Mouse (Mus musculus) neural tube, embryonic 13.5 days (tissue): ENCODE measurements around the gene Clec11a. TPM values are rescaled to one million over a fixed set of nuclear protein-coding genes. Genes with fewer than 3 reads are reported as not detected.

ENCODE experiments used
- ATAC-seq: fragments of 200-750 bp; cut with Nextera tagmentation; 2 replicates; pipeline ENCODE4 v1.8.0; 2017; ENCODE audit warnings: low read depth, mild to moderate bottlenecking, moderate TSS enrichment, moderate library complexity
- H3K27ac ChIP-seq: fragments of 300-500 bp; sonication (generic); replicated peaks from 2 replicates; pipeline ENCODE4 v1.5.1; 2015; ENCODE audit warnings: moderate library complexity, mild to moderate bottlenecking, inconsistent platforms
- H3K27me3 ChIP-seq: fragments of 300-500 bp; sonication (generic); 2 replicates; pipeline ENCODE4 v1.6.1; 2015; ENCODE audit warnings: mild to moderate bottlenecking, inconsistent platforms
- H3K36me3 ChIP-seq: fragments of 300-500 bp; sonication (generic); 2 replicates; pipeline ENCODE4 v1.6.1; 2015; ENCODE audit warnings: mild to moderate bottlenecking, inconsistent platforms
- H3K4me1 ChIP-seq: fragments of 300-500 bp; sonication (generic); replicated peaks from 2 replicates; pipeline ENCODE4 v1.6.1; 2015; ENCODE audit warnings: inconsistent platforms
- H3K4me2 ChIP-seq: fragments of 300-500 bp; sonication (generic); 2 replicates; pipeline ENCODE4 v1.6.1; 2015; ENCODE audit warnings: inconsistent platforms, mild to moderate bottlenecking, moderate library complexity
- H3K4me3 ChIP-seq: fragments of 300-500 bp; sonication (generic); 2 replicates; pipeline ENCODE4 v1.5.1; 2015; ENCODE audit warnings: mild to moderate bottlenecking, inconsistent platforms
- H3K9ac ChIP-seq: fragments of 300-500 bp; sonication (generic); 2 replicates; pipeline ENCODE4 v1.6.1; 2015; ENCODE audit warnings: moderate library complexity, mild to moderate bottlenecking, inconsistent platforms
- H3K9me3 ChIP-seq: fragments of 300-500 bp; sonication (generic); 2 replicates; pipeline ENCODE4 v1.6.1; 2016; ENCODE audit warnings: inconsistent platforms
- whole genome bisulfite sequencing: fragments of 180-500 bp; shearing (Covaris S2); methylation state at CpG from one replicate; pipeline ENCODE4 v1.1.7; 2015; 5-methylcytosine and 5-hydroxymethylcytosine counted together
- polyA plus RNA-seq: library from polyadenylated mRNA; unstranded; fragments of >200 nt; fragmentation: Nextera tagmentation; extraction: Ambion mirVana; gene quantifications from 2 replicates; pipeline ENCODE4 v1.2.1, GENCODE M21; 2015

Clec11a gene
- polyA plus RNA-seq, 1 experiment from 2014 or later, result 2.8 TPM

DNA sequence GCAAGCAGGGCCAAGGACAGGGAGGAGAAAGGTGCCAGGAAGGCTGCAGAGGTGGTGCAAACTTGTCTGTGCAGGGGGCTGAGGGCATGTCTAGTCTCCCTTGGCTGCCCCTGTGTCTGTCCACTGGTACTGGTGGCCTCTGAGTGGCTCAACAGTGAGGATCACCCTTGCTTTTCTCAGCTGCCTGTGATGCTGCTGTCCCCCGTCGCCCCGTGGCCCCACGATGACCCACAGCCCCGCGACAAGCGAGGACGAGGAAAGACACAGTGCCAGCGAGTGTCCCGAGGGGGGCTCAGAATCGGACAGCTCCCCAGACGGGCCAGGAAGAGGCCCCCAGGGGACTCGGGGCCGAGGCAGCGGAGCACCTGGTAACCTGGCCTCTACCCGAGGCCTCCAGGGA lies 5.8 kb upstream of the Clec11a start:
- peak overlapping the region; percentile 34; the same call in 1 of the 2 replicates for H3K9ac ChIP-seq
- H3K27ac ChIP-seq, result no peak overlapping the region
- 65% methylated on average over 16 of the region's 16 CpGs for WGBS
- H3K4me1 ChIP-seq, result peaks cover 33% of the 10 kb centered on the region
- H3K27me3 ChIP-seq, result 0 out of 2 replicates have a peak, but pooled peaks cover 6% of the 10 kb centered on the region
- no peak for ATAC-seq
- H3K36me3 ChIP-seq, result peaks cover 47% of the 10 kb centered on the region
- H3K4me2 ChIP-seq, result no peak overlapping the region
- H3K9me3 ChIP-seq, result no peaks in the 10 kb centered on the region
- no peak overlapping the region for H3K4me3 ChIP-seq

DNA sequence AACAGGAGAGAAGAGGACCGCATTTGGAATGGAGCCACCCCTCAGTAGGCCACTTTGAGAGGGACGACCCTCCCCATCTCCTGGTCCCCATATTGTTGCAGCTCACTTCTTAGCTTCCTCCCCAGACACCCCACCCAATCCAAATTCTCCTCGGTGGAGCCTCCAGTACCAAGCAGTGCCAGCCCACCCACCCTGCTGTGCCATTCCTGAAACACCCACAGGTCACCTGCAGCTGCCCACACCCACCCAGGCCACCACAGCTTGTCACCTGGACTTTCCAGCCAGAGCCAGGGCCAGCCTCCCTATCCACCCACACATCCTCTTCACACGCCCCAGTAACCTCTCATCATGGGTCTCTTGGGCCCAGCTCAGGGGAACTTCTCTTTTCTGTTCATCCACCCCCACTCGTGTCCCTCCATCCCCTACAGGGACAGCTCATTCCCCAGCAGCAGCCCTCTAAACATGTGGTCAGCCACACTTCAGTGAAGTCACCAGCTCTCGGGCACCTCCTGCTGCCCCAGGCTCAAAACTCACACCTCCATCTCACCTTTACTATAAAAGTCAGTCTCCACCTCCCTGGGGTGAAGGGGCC lies 5.1 kb upstream of the Clec11a start:
- ATAC-seq, result no peak
- peaks cover 37% of the 10 kb centered on the region for H3K4me1 ChIP-seq
- H3K4me3 ChIP-seq, result peak overlapping the region; percentile 64
- 15% methylated on average over 6 of the region's 6 CpGs for WGBS
- H3K4me2 ChIP-seq, result peak overlapping the region; percentile 86
- peak overlapping the region; percentile 90 for H3K9ac ChIP-seq
- peaks cover 42% of the 10 kb centered on the region for H3K36me3 ChIP-seq
- 0 out of 2 replicates have a peak, but pooled peaks cover 6% of the 10 kb centered on the region for H3K27me3 ChIP-seq
- H3K9me3 ChIP-seq, result no peaks in the 10 kb centered on the region
- peak overlapping the region; percentile 88; the same call in 1 of the 2 replicates for H3K27ac ChIP-seq

DNA sequence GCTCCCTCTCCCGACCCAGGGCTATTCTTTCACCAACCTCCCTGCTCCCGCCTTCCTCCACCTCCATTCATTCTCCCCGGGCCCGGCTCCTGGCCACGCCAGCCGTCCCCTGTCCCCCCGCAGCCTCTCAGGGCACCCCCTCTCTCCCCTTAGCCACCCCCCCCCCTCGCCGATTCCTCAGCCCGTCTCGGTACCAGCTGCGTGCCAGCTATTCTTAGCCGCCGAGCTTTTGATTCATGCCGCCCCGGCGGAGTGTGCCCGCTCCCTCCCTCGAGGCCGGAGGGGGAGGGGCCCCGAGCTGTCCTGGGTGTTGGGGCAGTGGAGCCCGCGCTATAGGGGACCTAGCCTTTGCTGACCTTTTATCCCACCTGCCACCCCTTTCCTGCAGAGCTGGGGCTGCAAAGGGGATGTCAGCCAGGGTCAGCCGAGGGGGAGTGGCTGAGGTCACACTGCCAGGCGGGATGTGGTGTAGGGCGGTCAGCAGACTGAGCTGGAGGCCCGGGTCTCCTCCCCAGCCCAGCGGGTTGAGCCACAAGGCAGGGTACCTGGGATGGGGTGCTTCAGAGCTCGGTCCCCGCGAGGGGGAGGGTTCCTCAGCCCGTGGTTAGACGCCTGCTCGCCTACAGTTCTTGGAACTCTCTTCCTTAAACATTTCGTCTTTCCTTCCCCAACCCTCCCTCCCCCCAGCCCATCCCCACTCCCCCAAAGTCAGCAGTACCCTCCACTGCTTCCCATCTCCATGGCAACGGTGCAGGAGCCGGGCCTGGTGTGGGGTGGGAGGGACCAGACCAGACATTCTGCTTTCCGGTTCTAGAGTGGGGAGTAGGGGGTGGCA lies 4.4 kb upstream of the Clec11a start:
- H3K9ac ChIP-seq, result peak overlapping the region; percentile 90
- H3K4me1 ChIP-seq, result peaks cover 39% of the 10 kb centered on the region
- peak overlapping the region; percentile 64 for H3K4me3 ChIP-seq
- peaks cover 34% of the 10 kb centered on the region for H3K36me3 ChIP-seq
- H3K4me2 ChIP-seq, result peak overlapping the region; percentile 86
- peak overlapping the region; percentile 88 for H3K27ac ChIP-seq
- under 1% methylated on average over 38 of the region's 38 CpGs for WGBS
- ATAC-seq, result peak; percentile 38
- H3K27me3 ChIP-seq, result 0 out of 2 replicates have a peak, but pooled peaks cover 6% of the 10 kb centered on the region
- H3K9me3 ChIP-seq, result no peaks in the 10 kb centered on the region

DNA sequence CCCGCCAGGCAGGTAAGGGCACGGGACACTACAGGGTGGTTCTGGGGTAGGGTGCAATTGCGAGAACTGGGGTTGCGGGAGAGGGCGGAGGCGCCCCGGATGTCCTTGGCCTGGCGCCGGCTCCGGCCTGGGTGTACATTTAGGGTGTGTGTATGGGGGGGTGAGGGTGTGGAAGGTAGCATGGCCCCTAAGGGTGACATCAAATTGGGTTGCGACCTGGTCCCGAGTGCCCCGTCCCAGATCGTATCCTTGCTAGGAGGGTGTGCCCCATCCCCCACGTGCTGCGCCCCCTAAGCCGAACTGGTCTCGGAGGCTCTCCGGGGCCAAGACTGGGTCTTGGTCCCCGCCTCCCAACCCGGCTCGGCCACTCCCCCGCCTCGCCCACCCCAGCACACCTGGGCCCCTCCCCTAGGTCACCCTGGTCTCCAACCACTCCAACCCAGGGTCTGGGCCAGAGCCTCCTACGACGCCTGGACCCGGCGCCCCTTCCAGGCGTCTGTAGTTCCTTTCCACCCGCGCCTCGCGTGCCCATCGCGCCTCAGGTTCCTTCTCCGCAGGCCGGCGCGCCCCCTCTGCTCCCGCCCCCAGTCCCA lies 3.7 kb upstream of the Clec11a start:
- Histone ChIP-seq H3K4me1 (peaks cover 45% of the 10 kb centered on the region), H3K4me3 (peak overlapping the region; percentile 64), H3K9ac (peak overlapping the region; percentile 90), H3K9me3 (no peaks in the 10 kb centered on the region), H3K36me3 (peaks cover 27% of the 10 kb centered on the region; the same call in 1 of the 2 replicates), H3K27me3 (0 out of 2 replicates have a peak, but pooled peaks cover 6% of the 10 kb centered on the region), H3K4me2 (peak overlapping the region; percentile 86), H3K27ac (peak overlapping the region; percentile 88)
- WGBS, result under 1% methylated on average over 39 of the region's 40 CpGs
- peak; percentile 28 for ATAC-seq

DNA sequence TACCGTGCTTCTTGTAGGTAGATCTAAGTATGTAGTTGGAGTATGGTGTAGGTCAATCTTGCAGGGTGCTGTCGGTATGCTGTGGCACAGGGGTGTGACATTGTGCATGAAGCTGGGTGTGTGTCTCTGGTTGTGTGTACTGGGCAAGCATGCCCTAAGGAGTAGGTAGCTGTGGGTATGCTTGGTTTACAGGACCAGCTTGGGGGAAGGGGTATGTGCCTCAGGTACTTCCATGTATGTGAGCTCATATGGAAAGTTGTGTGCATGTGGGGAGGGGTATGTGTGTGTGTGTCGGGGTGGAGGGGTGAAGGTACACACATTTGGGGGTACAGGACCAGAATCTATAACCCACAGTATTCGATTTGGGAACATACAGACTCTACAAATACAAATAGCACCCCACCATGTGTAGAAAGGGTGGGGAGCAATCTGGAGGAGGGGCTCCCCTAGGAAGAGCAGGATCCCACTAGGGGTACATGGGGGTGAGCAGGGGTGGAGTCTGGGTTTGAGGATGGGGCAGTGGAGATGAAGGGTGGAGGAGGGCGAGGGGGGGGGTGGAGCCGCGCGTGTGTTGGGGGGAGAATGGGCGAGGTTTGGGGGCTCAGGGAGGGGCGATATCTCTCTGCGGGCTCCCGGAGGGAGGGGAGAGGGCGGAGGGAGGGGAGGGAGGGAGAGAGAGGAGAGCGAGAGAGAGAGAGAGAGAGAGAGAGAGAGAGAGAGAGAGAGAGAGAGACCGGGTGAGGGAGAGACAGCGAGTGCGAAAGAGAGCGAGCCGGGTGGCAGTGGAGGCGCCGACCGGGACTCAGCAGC lies 3.0 kb upstream of the Clec11a start, which contains the start of gene Shank1:
Shank1 (plus strand) TSS at position 779 of the 810 bp plus-strand sequence.
- H3K27ac ChIP-seq, result peak within 1 kb of the TSS; percentile 88
- no peaks in the 10 kb centered on the region for H3K9me3 ChIP-seq
- H3K27me3 ChIP-seq, result 0 out of 2 replicates have a peak, but pooled peaks cover 6% of the 10 kb centered on the region
- peak within 1 kb of the TSS; percentile 90 for H3K9ac ChIP-seq
- 20% methylated on average over 14 of the region's 22 CpGs for WGBS
- peak within 1 kb of the TSS; percentile 64 for H3K4me3 ChIP-seq
- peaks cover 39% of the 10 kb centered on the region for H3K4me1 ChIP-seq
- peaks cover 21% of the 10 kb centered on the region; the same call in 1 of the 2 replicates for H3K36me3 ChIP-seq
- ATAC-seq, result no peak
- peak within 1 kb of the TSS; percentile 86 for H3K4me2 ChIP-seq

DNA sequence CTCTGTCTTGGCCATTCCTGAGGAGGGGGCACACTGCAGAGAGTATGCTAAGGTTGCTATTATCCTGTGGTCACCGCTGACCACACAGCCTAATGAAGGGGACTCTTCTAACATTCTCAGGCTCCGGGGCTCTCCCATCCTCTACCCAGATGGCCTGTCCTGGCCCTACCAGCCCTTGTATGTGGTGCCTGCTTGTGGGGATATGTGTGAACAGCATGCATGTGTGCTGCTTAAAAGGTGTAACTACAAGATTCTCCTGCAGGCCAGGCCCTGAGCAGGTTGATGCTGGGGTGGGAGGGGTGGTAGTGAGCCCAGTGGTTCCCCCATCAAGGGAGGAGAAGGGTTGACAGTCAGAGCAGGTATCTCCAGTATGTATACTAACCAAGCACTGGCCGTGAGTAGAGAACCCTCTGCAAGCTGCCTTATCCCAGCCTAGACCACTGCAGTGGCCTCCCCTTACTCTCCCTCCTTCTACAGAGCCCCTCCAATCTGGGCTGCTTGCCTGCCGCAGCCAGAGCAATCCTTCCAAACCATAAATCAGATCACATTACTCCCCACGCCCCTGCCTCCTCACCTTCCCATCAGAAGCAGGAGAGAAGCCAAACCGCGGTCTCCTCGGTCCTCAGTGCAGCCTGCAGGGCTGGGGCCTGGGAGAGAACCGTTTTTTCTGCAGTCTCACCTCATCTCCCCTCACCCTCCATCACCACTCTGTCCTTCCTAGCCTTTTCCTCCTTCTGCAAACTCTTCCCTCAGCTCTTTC lies 739 bp upstream of the Clec11a start:
- WGBS, result 33% methylated on average over 9 of the region's 9 CpGs
- no peak for ATAC-seq
- Histone ChIP-seq H3K27ac (peak overlapping the region; percentile 19; the same call in 1 of the 2 replicates), H3K4me3 (no peak overlapping the region), H3K36me3 (no peaks in the 10 kb centered on the region), H3K4me2 (no peak overlapping the region), H3K4me1 (peaks cover 47% of the 10 kb centered on the region), H3K9ac (no peak overlapping the region), H3K9me3 (no peaks in the 10 kb centered on the region), H3K27me3 (0 out of 2 replicates have a peak, but pooled peaks cover 6% of the 10 kb centered on the region)

DNA sequence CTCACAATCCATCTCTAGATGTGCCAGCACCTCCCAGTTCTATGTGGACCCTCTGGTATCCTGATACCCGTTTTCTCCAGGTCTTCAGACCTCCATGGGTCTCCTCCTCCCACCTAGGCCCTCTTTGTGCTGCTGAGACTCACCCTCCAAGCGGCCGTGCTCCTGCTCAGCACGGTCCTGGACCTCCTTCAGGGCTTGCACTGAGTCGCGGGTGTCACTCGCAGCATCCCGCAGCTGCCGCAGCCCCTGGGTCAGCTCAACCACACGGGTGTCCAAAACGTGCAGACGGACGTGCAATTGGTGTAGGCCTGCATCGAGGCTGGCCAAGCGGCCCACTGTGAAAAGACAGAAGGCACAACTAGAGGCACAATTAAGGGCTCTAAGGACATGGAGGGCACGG lies 1.0 kb downstream of the Clec11a start:
- no peak overlapping the region for H3K9ac ChIP-seq

DNA sequence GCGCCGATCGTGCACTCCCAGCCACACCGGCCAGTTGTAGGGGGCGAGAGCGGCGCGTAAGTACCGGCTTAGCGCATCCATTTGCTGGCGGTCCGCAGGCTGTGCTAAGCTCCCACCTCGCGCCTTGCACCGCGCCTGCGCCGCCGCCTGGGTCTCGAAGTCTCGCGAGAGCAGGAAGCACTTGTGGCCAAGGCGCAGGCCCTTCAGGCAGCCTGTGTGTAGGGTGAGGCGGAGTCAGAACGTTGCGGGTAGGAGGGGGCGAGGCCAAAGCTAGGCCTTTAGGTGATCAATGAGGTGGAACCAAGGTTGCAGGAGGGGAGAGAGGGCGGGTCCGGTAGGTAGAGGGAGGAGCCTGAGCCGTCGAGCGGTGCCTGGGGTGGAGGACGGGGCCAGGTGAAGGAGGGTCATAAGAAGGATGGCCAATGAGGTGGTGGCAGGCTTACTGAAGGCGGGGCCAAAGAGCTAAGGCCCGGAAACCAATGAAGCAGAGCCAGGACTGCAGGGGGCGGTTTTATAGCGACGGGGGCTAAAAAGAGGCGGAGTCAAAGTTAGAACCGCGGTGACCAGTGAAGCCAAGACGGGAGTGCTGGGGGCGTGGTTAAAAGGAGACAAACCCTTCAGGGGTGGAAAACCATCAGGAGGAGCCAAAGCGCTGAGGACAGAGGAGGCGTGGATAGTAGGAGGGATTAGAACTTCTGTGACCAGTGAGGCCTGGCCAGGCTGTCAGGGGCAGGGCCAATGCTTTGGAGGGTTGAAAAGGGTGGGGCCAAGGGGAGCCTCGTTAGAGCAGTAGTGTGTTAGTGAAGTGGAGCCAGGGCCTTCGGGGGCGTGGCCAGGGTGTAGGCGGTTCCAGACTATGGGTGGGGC lies 1.7 kb downstream of the Clec11a start:
- H3K4me2 ChIP-seq, result peak overlapping the region; percentile 81
- H3K4me3 ChIP-seq, result peak overlapping the region; percentile 74
- no peaks in the 10 kb centered on the region for H3K36me3 ChIP-seq
- 0 out of 2 replicates have a peak, but pooled peaks cover 6% of the 10 kb centered on the region for H3K27me3 ChIP-seq
- H3K4me1 ChIP-seq, result peaks cover 26% of the 10 kb centered on the region
- under 1% methylated on average over 49 of the region's 49 CpGs for WGBS
- H3K9me3 ChIP-seq, result no peaks in the 10 kb centered on the region
- peak overlapping the region; percentile 97 for H3K27ac ChIP-seq
- peak overlapping the region; percentile 96 for H3K9ac ChIP-seq
- peak; percentile 95 for ATAC-seq

More for the DNA sequence above, 1.0 kb downstream of the Clec11a start:
- Histone ChIP-seq H3K36me3 (no peaks in the 10 kb centered on the region), H3K9me3 (no peaks in the 10 kb centered on the region), H3K27me3 (0 out of 2 replicates have a peak, but pooled peaks cover 6% of the 10 kb centered on the region), H3K4me1 (peaks cover 32% of the 10 kb centered on the region), H3K4me2 (peak overlapping the region; percentile 81), H3K4me3 (peak overlapping the region; percentile 74), H3K27ac (peak overlapping the region; percentile 97)
- ATAC-seq, result no peak; the same call in 1 of the 2 replicates
- 9% methylated on average over 16 of the region's 16 CpGs for WGBS

DNA sequence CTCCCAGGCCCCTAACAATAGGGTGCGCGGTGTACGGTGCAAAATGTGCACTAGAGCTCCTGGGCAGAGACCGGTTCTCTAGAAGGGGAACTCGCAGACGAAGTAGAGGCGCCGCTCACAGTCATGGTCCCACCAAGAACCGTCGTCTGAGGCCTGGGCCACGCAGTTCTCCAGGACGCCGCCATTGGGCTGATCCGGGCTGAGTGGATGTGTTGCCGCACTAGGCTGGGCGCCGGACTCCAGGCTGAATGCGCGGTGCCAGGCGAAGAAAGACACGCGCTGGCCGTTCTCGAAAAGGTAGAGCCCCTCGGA lies 2.3 kb downstream of the Clec11a start:
- no peaks in the 10 kb centered on the region for H3K9me3 ChIP-seq
- peaks cover 26% of the 10 kb centered on the region for H3K4me1 ChIP-seq
- H3K27ac ChIP-seq, result peak overlapping the region; percentile 97
- peak overlapping the region; percentile 96 for H3K9ac ChIP-seq
- under 1% methylated on average over 25 of the region's 25 CpGs for WGBS
- peak overlapping the region; percentile 74 for H3K4me3 ChIP-seq
- peak overlapping the region; percentile 81 for H3K4me2 ChIP-seq
- peak; percentile 38 for ATAC-seq
- H3K36me3 ChIP-seq, result no peaks in the 10 kb centered on the region
- H3K27me3 ChIP-seq, result 0 out of 2 replicates have a peak, but pooled peaks cover 3% of the 10 kb centered on the region
